Mouse (Mus musculus) ES-E14 (cell line): ENCODE measurements around the gene Tnfrsf9. TPM values are rescaled to one million over a fixed set of nuclear protein-coding genes. Genes with fewer than 3 reads are reported as not detected.
A peak's percentile ranks its signal among the peaks of the same experiment; 100 is the strongest.
"Not testable (repeated sequence)": the region's sequence is repeated elsewhere in the genome, so short reads cannot be mapped to it uniquely, and the experiment has no call there.

Experiments used
- DNase-seq: peaks from one replicate; pipeline ENCODE4 v3.0.0-alpha.2; 2013; ENCODE audit warnings: low read depth, low spot score
- H3K27ac ChIP-seq: 2 replicates; pipeline ENCODE4 v1.5.1; 2012; ENCODE audit warnings: low read depth, mild to moderate bottlenecking, low read length, moderate library complexity, mixed read lengths; ENCODE audit not compliant: poor library complexity, insufficient read depth, severe bottlenecking
- H3K36me3 ChIP-seq: 2 replicates; pipeline ENCODE4 v1.6.1; 2012; ENCODE audit warnings: mild to moderate bottlenecking, low read length, moderate library complexity, mixed read lengths; ENCODE audit not compliant: control insufficient read depth, poor library complexity, insufficient read depth, severe bottlenecking
- H3K4me1 ChIP-seq, 2 experiments: fragments of 150-350 bp in 1 of 2; sonication (generic) in 1 of 2; 2 replicates each; pipeline ENCODE4 v1.6.1; 2012; ENCODE audit warnings: low read length in 2 of 2, mild to moderate bottlenecking in 1 of 2, mixed read lengths in 1 of 2; ENCODE audit not compliant: control insufficient read depth in 2 of 2, insufficient read depth in 2 of 2, poor library complexity in 1 of 2
- H3K4me3 ChIP-seq, 2 experiments: fragments of 150-350 bp in 1 of 2; sonication (generic) in 1 of 2; 2 replicates each; pipeline ENCODE4 v1.5.1; 2012; ENCODE audit warnings: low read length in 2 of 2, low read depth in 1 of 2, mild to moderate bottlenecking in 1 of 2, mixed read lengths in 1 of 2; ENCODE audit not compliant: insufficient read depth in 1 of 2, poor library complexity in 1 of 2, severe bottlenecking in 1 of 2
- H3K9ac ChIP-seq: 2 replicates; pipeline ENCODE4 v1.6.1; 2012; ENCODE audit warnings: low read depth, mild to moderate bottlenecking, low read length, mixed read lengths; ENCODE audit not compliant: poor library complexity, insufficient read depth, severe bottlenecking
- H3K9me3 ChIP-seq: fragments of 150-350 bp; sonication (generic); 2 replicates; pipeline ENCODE4 v1.6.1; 2012; ENCODE audit warnings: low read depth, mild to moderate bottlenecking, low read length; ENCODE audit not compliant: control insufficient read depth, insufficient read depth
- CHD2 ChIP-seq: IDR thresholded peaks from 2 replicates; pipeline ENCODE4 v1.6.1; 2014; ENCODE audit warnings: mild to moderate bottlenecking, low read depth, low read length, inconsistent platforms
- HCFC1 ChIP-seq: IDR thresholded peaks from 2 replicates; pipeline ENCODE4 v1.6.1; 2012; ENCODE audit warnings: low read length, inconsistent platforms, borderline replicate concordance; ENCODE audit not compliant: insufficient read depth
- MAFK ChIP-seq: IDR thresholded peaks from 2 replicates; pipeline ENCODE4 v1.6.1; 2014; ENCODE audit warnings: mild to moderate bottlenecking, low read depth, low read length, inconsistent platforms; ENCODE audit not compliant: insufficient read depth
- ZC3H11A ChIP-seq: IDR thresholded peaks from 2 replicates; pipeline ENCODE4 v1.6.1; 2012; ENCODE audit warnings: low read depth, mild to moderate bottlenecking, inconsistent platforms, low read length, borderline replicate concordance
- ZNF384 ChIP-seq: IDR thresholded peaks from 2 replicates; pipeline ENCODE4 v1.6.1; 2012; ENCODE audit warnings: low read depth, low read length, inconsistent platforms
- in situ Hi-C, 2 experiments: fragments of 600-800 bp; cut with MboI; formaldehyde crosslinking; loops; one replicate each; pipeline ENCODE4 v1.15.1; 2025; ENCODE audit warnings: low sequenced_read_pairs in 2 of 2, inconsistent platforms in 1 of 2; ENCODE audit not compliant: unreplicated experiment in 2 of 2
- total RNA-seq: library from RNA; depleted of rRNA; stranded (reverse); fragments of 300-350 nt; gene quantifications from 2 replicates; pipeline ENCODE4 v1.2.3, GENCODE M21; 2012

Tnfrsf9 gene
- total RNA-seq, 1 experiment = 0.27 TPM

- Histone ChIP-seq H3K36me3 (peaks cover 29% of the 10 kb centered on the region), H3K4me3 (peak overlapping the region; percentile 13 to 37; a peak in 3 of 4 replicates), H3K9ac (peak overlapping the region; percentile 57; the same call in 1 of the 2 replicates), H3K4me1 (peaks cover 0 to 11% of the 10 kb centered on the region in 2 experiments; a peak in 2 of 4 replicates)
- not testable (repeated sequence) for H3K9me3 ChIP-seq, DNase-seq, H3K27ac ChIP-seq
- in situ Hi-C loops = loop anchor here in 1 of 2 experiments (10.0 kb wide), 1 partner anchor 254 kb away; the partner anchor contains the start of gene Slc45a1
- TF ChIP-seq MAFK = peak; percentile 78
Observed at GRCm38 (mm10) chr4:150908512-150908911, 5.8 kb upstream of the Tnfrsf9 start.

GRCm38 (mm10) chr4:150909451-150910156 is 4.8 kb upstream of the Tnfrsf9 start:
- peaks cover 0 to 9% of the 10 kb centered on the region in 2 experiments; a peak in 2 of 4 replicates for H3K4me1 ChIP-seq
- in situ Hi-C loops = loop anchor here in 1 of 2 experiments (10.0 kb wide), 1 partner anchor 255 kb away; the partner anchor contains the start of gene Slc45a1
- H3K4me3 ChIP-seq = peak overlapping the region; percentile 75 to 92
- no peaks in the 10 kb centered on the region for H3K9me3 ChIP-seq
- DNase-seq = peak; percentile 99
- H3K27ac ChIP-seq = peak overlapping the region; percentile 64
- H3K36me3 ChIP-seq = peaks cover 22% of the 10 kb centered on the region
- peak overlapping the region; percentile 93 for H3K9ac ChIP-seq
- TF ChIP-seq HCFC1 (no peak), MAFK (no peak), ZC3H11A (no peak), CHD2 (no peak), ZNF384 (no peak)

- H3K4me3 ChIP-seq = peak overlapping the region in 1 of 2 experiments; percentile 15; a peak in 1 of 4 replicates
- peak overlapping the region; percentile 12; the same call in 1 of the 2 replicates for H3K27ac ChIP-seq
- no peak for DNase-seq
- TF ChIP-seq ZC3H11A (no peak; the same call in 1 of the 2 replicates), HCFC1 (no peak), MAFK (no peak), CHD2 (no peak), ZNF384 (no peak)
- peak overlapping the region; percentile 61; the same call in 1 of the 2 replicates for H3K9ac ChIP-seq
- H3K36me3 ChIP-seq = peaks cover 19% of the 10 kb centered on the region
- H3K4me1 ChIP-seq = peaks cover 0 to 11% of the 10 kb centered on the region in 2 experiments; a peak in 2 of 4 replicates
- H3K9me3 ChIP-seq = no peaks in the 10 kb centered on the region
- in situ Hi-C loops = no loop called here
Observed at GRCm38 (mm10) chr4:150910164-150910951, 4.0 kb upstream of the Tnfrsf9 start.

- Histone ChIP-seq H3K9ac (peak overlapping the region; percentile 83), H3K9me3 (no peaks in the 10 kb centered on the region), H3K4me1 (peaks cover 0 to 4% of the 10 kb centered on the region in 2 experiments; a peak in 2 of 4 replicates), H3K27ac (no peak overlapping the region), H3K36me3 (no peaks in the 10 kb centered on the region), H3K4me3 (peak overlapping the region; percentile 71 to 73)
- in situ Hi-C loops = no loop called here
- TF ChIP-seq ZC3H11A = no peak
- no peak for TF ChIP-seq HCFC1
- no peak for TF ChIP-seq ZNF384
- no peak for TF ChIP-seq MAFK
- no peak for TF ChIP-seq CHD2
- DNase-seq = no peak
Observed at GRCm38 (mm10) chr4:150913743-150914142, 619 bp upstream of the Tnfrsf9 start.
